Mouse (Mus musculus): ENCODE measurements around the gene Ms4a10. TPM values are rescaled to one million over a fixed set of nuclear protein-coding genes. Genes with fewer than 3 reads are reported as not detected.

The Ms4a10 gene
- polyA plus RNA-seq, 1 experiment, result not detected

DNA sequence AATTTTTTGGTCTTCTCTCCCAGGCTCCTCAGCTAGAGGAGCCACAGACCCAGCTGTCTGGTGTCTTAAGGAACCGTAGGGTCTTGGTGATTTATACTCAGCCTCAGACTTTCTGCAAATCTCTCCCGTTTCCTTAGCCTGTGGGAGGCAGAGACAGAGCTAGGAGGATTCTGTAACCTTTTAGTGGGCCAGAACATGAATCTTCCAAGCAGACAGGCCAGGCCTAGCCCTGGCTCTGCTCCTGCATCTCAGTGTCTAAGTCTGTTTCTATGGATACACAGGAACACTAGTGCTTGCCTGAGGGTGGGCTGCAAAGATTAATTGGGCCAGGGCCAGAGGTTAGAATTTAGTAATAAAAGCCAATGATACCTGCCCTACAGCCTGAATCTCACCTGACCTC lies 1.3 kb downstream of the Ms4a10 start:
- no peak overlapping the region for H3K4me3 ChIP-seq (ENCODE audit: insufficient read depth, poor library complexity, severe bottlenecking)
- peaks cover 7% of the 10 kb centered on the region for H3K27me3 ChIP-seq (ENCODE audit: control insufficient read depth, insufficient read depth, insufficient read length)
- TF ChIP-seq USF1 (IDR thresholded peaks at IDR 0.05; ENCODE audit: low read depth) (no peak), MYOD1 (IDR thresholded peaks at IDR 0.05; ENCODE audit: control insufficient read depth, insufficient read length, low read depth) (no peak), MAX (IDR thresholded peaks at IDR 0.05) (no peak), CEBPB (IDR thresholded peaks at IDR 0.05; ENCODE audit: low read depth) (no peak), CTCF (IDR thresholded peaks at IDR 0.05; ENCODE audit: control insufficient read depth, insufficient read depth, insufficient read length) (no peak), FOSL1 (IDR thresholded peaks at IDR 0.05; ENCODE audit: insufficient read depth, low read length, poor library complexity, severe bottlenecking) (no peak), MYOG (IDR thresholded peaks at IDR 0.05; ENCODE audit: control insufficient read depth, extremely low read depth, insufficient read length) (no peak)
- H3K79me2 ChIP-seq (ENCODE audit: control insufficient read depth, insufficient read depth), result no peaks in the 10 kb centered on the region
- H3K79me3 ChIP-seq (ENCODE audit: low read depth), result no peaks in the 10 kb centered on the region
- H3ac ChIP-seq (ENCODE audit: control insufficient read depth, insufficient read length, low read depth), result no peak overlapping the region
- no peaks in the 10 kb centered on the region for H3K36me3 ChIP-seq (ENCODE audit: control insufficient read depth, insufficient read depth)

DNA sequence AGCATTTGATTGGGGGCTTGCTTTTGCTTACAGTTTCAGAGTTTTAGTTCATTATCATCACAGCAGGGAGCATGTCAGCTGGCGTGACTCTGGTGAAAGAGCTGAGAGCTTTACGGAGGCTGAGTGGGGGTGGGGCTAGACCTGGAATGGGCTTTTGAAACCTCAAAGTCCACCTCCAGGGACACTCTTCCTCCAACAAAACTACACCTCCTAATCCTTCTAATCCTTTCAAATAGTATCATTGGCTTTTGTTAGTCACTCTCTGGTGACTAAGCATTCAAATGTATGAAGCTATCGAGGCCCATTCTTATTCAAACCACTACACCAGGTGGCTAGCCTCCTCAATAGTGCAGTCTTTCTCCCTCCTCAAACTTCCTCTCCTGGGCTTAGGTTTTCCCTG lies 1.8 kb downstream of the Ms4a10 start:
- H3K79me2 ChIP-seq (ENCODE audit: control insufficient read depth, insufficient read depth), result no peaks in the 10 kb centered on the region
- H3K4me3 ChIP-seq (ENCODE audit: insufficient read depth, poor library complexity, severe bottlenecking), result no peak overlapping the region
- H3K27me3 ChIP-seq (ENCODE audit: control insufficient read depth, insufficient read depth, insufficient read length), result peaks cover 12% of the 10 kb centered on the region
- TF ChIP-seq MYOD1 (IDR thresholded peaks at IDR 0.05; ENCODE audit: control insufficient read depth, insufficient read length, low read depth) (no peak), MYOG (IDR thresholded peaks at IDR 0.05; ENCODE audit: control insufficient read depth, extremely low read depth, insufficient read length) (no peak), MAX (IDR thresholded peaks at IDR 0.05) (no peak), FOSL1 (IDR thresholded peaks at IDR 0.05; ENCODE audit: insufficient read depth, low read length, poor library complexity, severe bottlenecking) (no peak), CTCF (IDR thresholded peaks at IDR 0.05; ENCODE audit: control insufficient read depth, insufficient read depth, insufficient read length) (no peak), USF1 (IDR thresholded peaks at IDR 0.05; ENCODE audit: low read depth) (no peak), CEBPB (IDR thresholded peaks at IDR 0.05; ENCODE audit: low read depth) (no peak)
- H3K36me3 ChIP-seq (ENCODE audit: control insufficient read depth, insufficient read depth), result no peaks in the 10 kb centered on the region
- no peaks in the 10 kb centered on the region for H3K79me3 ChIP-seq (ENCODE audit: low read depth)
- no peak overlapping the region for H3ac ChIP-seq (ENCODE audit: control insufficient read depth, insufficient read length, low read depth)

DNA sequence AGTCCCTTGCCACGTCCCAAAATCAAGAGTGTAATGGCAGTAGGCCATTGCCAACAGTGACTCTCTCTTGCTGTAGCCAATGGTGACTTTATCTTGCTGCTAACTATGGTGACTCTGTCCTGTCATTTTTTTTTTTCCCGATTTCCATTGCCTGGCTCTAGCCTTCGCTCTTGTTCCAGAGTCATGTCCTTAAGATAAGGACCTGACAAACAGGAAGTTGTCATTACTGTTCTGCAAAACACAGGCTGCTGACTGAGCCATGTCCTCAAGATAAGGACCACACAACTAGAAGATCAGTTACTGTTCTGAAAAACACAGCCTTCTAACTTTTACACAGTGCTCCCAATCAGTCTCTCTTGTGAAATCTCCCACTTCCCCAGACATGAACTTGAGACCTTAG lies 4.0 kb downstream of the Ms4a10 start:
- TF ChIP-seq MYOD1 (IDR thresholded peaks at IDR 0.05; ENCODE audit: control insufficient read depth, insufficient read length, low read depth) (no peak), MAX (IDR thresholded peaks at IDR 0.05) (no peak), USF1 (IDR thresholded peaks at IDR 0.05; ENCODE audit: low read depth) (no peak), CEBPB (IDR thresholded peaks at IDR 0.05; ENCODE audit: low read depth) (no peak), FOSL1 (IDR thresholded peaks at IDR 0.05; ENCODE audit: insufficient read depth, low read length, poor library complexity, severe bottlenecking) (no peak), CTCF (IDR thresholded peaks at IDR 0.05; ENCODE audit: control insufficient read depth, insufficient read depth, insufficient read length) (no peak), MYOG (IDR thresholded peaks at IDR 0.05; ENCODE audit: control insufficient read depth, extremely low read depth, insufficient read length) (no peak)
- Histone ChIP-seq H3K27me3 (ENCODE audit: control insufficient read depth, insufficient read depth, insufficient read length) (peaks cover 32% of the 10 kb centered on the region), H3K79me2 (ENCODE audit: control insufficient read depth, insufficient read depth) (no peaks in the 10 kb centered on the region), H3K36me3 (ENCODE audit: control insufficient read depth, insufficient read depth) (no peaks in the 10 kb centered on the region), H3ac (ENCODE audit: control insufficient read depth, insufficient read length, low read depth) (no peak overlapping the region), H3K79me3 (ENCODE audit: low read depth) (no peaks in the 10 kb centered on the region), H3K4me3 (ENCODE audit: insufficient read depth, poor library complexity, severe bottlenecking) (no peak overlapping the region)

DNA sequence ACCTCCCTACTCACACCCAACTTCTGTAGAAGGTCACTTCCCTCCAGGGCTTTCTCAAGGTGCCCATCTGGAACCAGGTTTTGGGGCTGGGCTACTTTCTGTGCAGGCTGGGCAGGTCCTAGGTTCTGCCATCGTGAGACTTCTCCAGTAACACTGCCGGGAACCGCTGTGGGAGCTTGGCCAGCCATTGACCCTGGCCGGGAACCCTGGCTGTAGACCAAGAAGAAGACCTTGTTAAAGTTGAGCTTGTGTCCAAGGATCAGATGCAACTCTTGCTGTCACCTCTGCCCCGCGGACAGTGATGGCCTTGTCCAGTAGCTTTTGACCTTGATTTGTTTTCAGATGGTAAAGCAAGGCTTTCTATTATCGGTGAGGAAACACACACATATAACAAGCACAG lies 5.9 kb downstream of the Ms4a10 start:
- Histone ChIP-seq H3K27me3 (ENCODE audit: control insufficient read depth, insufficient read depth, insufficient read length) (peaks cover 51% of the 10 kb centered on the region), H3K4me3 (ENCODE audit: insufficient read depth, poor library complexity, severe bottlenecking) (no peak overlapping the region), H3K36me3 (ENCODE audit: control insufficient read depth, insufficient read depth) (no peaks in the 10 kb centered on the region), H3K79me2 (ENCODE audit: control insufficient read depth, insufficient read depth) (no peaks in the 10 kb centered on the region), H3ac (ENCODE audit: control insufficient read depth, insufficient read length, low read depth) (no peak overlapping the region), H3K79me3 (ENCODE audit: low read depth) (no peaks in the 10 kb centered on the region)
- TF ChIP-seq MYOD1 (IDR thresholded peaks at IDR 0.05; ENCODE audit: control insufficient read depth, insufficient read length, low read depth), result no peak
- no peak for TF ChIP-seq MAX (IDR thresholded peaks at IDR 0.05)
- TF ChIP-seq MYOG (IDR thresholded peaks at IDR 0.05; ENCODE audit: control insufficient read depth, extremely low read depth, insufficient read length), result no peak
- TF ChIP-seq USF1 (IDR thresholded peaks at IDR 0.05; ENCODE audit: low read depth), result no peak
- no peak for TF ChIP-seq FOSL1 (IDR thresholded peaks at IDR 0.05; ENCODE audit: insufficient read depth, low read length, poor library complexity, severe bottlenecking)
- no peak for TF ChIP-seq CEBPB (IDR thresholded peaks at IDR 0.05; ENCODE audit: low read depth)
- no peak for TF ChIP-seq CTCF (IDR thresholded peaks at IDR 0.05; ENCODE audit: control insufficient read depth, insufficient read depth, insufficient read length)

DNA sequence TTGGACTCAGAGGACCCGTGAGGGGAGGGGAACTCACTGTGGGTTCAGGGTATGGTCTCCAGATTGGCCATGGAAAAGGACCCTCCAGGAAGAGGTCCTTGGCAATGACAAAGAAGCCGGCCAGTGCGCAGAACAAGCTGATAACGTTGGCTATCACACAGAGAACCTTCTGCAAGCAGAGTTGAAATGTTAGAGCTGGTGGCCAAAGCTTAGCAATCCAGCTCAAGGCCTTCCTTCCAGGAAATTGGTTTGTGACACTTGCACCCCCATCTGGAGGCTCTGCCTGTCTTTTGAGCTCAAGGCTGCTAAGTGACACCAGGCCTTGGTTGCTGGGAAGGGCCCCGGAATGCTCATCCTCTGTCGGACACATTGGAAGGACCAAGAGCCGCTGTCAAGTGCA lies 8.7 kb downstream of the Ms4a10 start:
- Histone ChIP-seq H3K27me3 (ENCODE audit: control insufficient read depth, insufficient read depth, insufficient read length) (peaks cover 77% of the 10 kb centered on the region), H3K4me3 (ENCODE audit: insufficient read depth, poor library complexity, severe bottlenecking) (no peak overlapping the region), H3ac (ENCODE audit: control insufficient read depth, insufficient read length, low read depth) (no peak overlapping the region), H3K79me3 (ENCODE audit: low read depth) (no peaks in the 10 kb centered on the region), H3K36me3 (ENCODE audit: control insufficient read depth, insufficient read depth) (no peaks in the 10 kb centered on the region), H3K79me2 (ENCODE audit: control insufficient read depth, insufficient read depth) (no peaks in the 10 kb centered on the region)
- TF ChIP-seq CTCF (IDR thresholded peaks at IDR 0.05; ENCODE audit: control insufficient read depth, insufficient read depth, insufficient read length) (no peak), CEBPB (IDR thresholded peaks at IDR 0.05; ENCODE audit: low read depth) (no peak), MYOD1 (IDR thresholded peaks at IDR 0.05; ENCODE audit: control insufficient read depth, insufficient read length, low read depth) (no peak), MYOG (IDR thresholded peaks at IDR 0.05; ENCODE audit: control insufficient read depth, extremely low read depth, insufficient read length) (no peak), USF1 (IDR thresholded peaks at IDR 0.05; ENCODE audit: low read depth) (no peak), MAX (IDR thresholded peaks at IDR 0.05) (no peak), FOSL1 (IDR thresholded peaks at IDR 0.05; ENCODE audit: insufficient read depth, low read length, poor library complexity, severe bottlenecking) (no peak)

DNA sequence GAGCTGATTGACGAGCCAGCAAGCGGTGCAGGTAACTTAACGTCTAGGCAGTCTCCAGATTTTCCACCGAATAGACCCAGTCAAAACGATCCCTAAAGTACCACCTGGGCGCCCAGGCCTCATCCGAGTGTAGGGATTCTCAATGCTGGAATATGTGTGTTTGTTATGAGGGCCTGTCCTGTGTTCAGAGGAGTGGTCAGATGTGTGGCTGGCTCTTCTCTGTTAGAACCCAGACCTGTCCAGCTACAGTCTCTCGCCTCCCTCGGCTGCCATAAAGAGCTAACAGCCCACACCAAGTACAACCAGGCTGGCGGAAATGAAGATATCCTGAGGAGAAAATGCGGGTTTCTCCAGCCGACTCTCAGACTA lies 14.5 kb downstream of the Ms4a10 start:
- TF ChIP-seq MYOD1 (IDR thresholded peaks at IDR 0.05; ENCODE audit: control insufficient read depth, insufficient read length, low read depth), result no peak
- no peak for TF ChIP-seq MYOG (IDR thresholded peaks at IDR 0.05; ENCODE audit: control insufficient read depth, extremely low read depth, insufficient read length)
- TF ChIP-seq USF1 (IDR thresholded peaks at IDR 0.05; ENCODE audit: low read depth), result no peak
- no peaks in the 10 kb centered on the region for H3K79me2 ChIP-seq (ENCODE audit: control insufficient read depth, insufficient read depth)
- peaks cover 40% of the 10 kb centered on the region for H3K27me3 ChIP-seq (ENCODE audit: control insufficient read depth, insufficient read depth, insufficient read length)
- H3K36me3 ChIP-seq (ENCODE audit: control insufficient read depth, insufficient read depth), result no peaks in the 10 kb centered on the region
- H3K79me3 ChIP-seq (ENCODE audit: low read depth), result no peaks in the 10 kb centered on the region
- H3ac ChIP-seq (ENCODE audit: control insufficient read depth, insufficient read length, low read depth), result no peak overlapping the region
- no peak overlapping the region for H3K4me3 ChIP-seq (ENCODE audit: insufficient read depth, poor library complexity, severe bottlenecking)

All from C2C12 (cell line).